Mouse (Mus musculus): ENCODE measurements around the gene Arfgap3. TPM values are rescaled to one million over a fixed set of nuclear protein-coding genes. Genes with fewer than 3 reads are reported as not detected.

The Arfgap3 gene
- total RNA-seq (2023; ENCODE audit: inconsistent age) = 9.8 to 10.5 TPM (median 10.1 TPM) in 4 replicates

DNA sequence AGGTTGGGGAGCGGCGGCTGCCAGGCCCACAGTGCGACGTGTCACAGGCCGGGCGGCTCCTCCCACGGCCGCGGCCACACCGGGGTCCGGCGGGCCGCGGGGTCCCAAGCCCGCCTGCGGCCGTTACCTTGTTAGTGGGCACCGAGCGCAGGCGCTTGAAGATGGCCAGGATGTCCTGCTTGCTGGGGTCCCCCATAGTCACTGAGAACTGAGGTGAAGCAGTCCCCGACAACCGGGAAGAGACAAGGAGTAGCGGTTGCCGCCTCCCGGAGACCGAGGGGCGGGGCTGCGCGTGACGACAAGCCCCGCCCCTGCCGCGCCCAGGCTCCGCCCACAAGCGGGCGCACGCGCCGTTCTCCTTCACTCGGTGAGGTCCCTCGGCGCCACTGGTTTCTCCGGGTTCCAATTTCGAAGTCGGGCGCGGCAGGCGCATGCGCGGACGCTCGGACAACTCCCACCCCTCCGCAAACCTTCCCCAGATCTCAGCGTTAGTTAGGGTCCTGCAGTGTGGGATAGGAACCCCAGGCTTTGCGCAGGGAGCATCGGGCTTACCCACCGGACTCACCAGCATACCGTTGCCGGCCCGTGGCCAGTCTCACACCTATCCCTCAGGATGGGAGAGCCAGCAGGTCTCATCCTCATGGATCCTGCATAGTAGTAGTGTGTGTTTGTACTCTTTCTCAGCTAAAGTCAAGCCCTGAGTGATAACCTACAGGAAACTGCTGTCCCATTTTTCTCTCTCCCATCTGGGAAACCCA, at the start of gene Arfgap3:
Gene Arfgap3 (minus strand): TSS at position 294 of the 758 bp plus-strand sequence.

GRCm38 (mm10) chr15:83251176-83252004, 98.7 kb downstream of the Arfgap3 start, which contains the start of gene A4galt:
Gene A4galt, minus strand, starts transcription at chr15:83251774.

Other genes starting within 250 kb of the Arfgap3 start
- 83.6 to 101 TPM (median 93.1 TPM) in 4 replicates for gene Rrp7a, start 227.4 kb downstream of the Arfgap3 start, total RNA-seq (2023; ENCODE audit: inconsistent age)
- gene Poldip3, start 200.9 kb downstream of the Arfgap3 start, total RNA-seq (2023; ENCODE audit: inconsistent age) = 176 to 186 TPM (median 180 TPM) in 4 replicates
- gene Cyb5r3, start 177.7 kb downstream of the Arfgap3 start, total RNA-seq (2023; ENCODE audit: inconsistent age) = 75.2 to 89.8 TPM (median 83.5 TPM) in 4 replicates
- not detected in 4 replicates for gene A4galt, start 98.5 kb downstream of the Arfgap3 start, total RNA-seq (2023; ENCODE audit: inconsistent age)
- gene Pacsin2, start 114.4 kb upstream of the Arfgap3 start, total RNA-seq (2023; ENCODE audit: inconsistent age) = 68.4 to 88.1 TPM (median 77.7 TPM) in 4 replicates
- gene Ttll1, start 160.6 kb upstream of the Arfgap3 start, total RNA-seq (2023; ENCODE audit: inconsistent age) = 5.8 to 8.1 TPM (median 6.9 TPM) in 4 replicates
- not detected in 4 replicates for gene Bik, start 176.6 kb upstream of the Arfgap3 start, total RNA-seq (2023; ENCODE audit: inconsistent age)
- 52.7 to 63.3 TPM (median 59.1 TPM) in 4 replicates for gene Tspo, start 213.3 kb upstream of the Arfgap3 start, total RNA-seq (2023; ENCODE audit: inconsistent age)
- gene Mcat, start 213.5 kb upstream of the Arfgap3 start, total RNA-seq (2023; ENCODE audit: inconsistent age) = 16.4 to 20.4 TPM (median 18.2 TPM) in 4 replicates
- 6.0 to 10.9 TPM (median 8.2 TPM) in 4 replicates for gene Ttll12, start 244.9 kb upstream of the Arfgap3 start, total RNA-seq (2023; ENCODE audit: inconsistent age)

Data from B cell, adult (primary cell).